Mouse (Mus musculus) megakaryocyte, embryonic 14.5 days (primary cell): ENCODE data around the gene Osbpl2. TPM values are rescaled to one million over a fixed set of nuclear protein-coding genes. Genes with fewer than 3 reads are reported as not detected.

Experiments used
- H3K27me3 ChIP-seq: replicated peaks from 2 replicates; pipeline ENCODE3; 2012; ENCODE audit warnings: inconsistent platforms
- H3K36me3 ChIP-seq: replicated peaks from 2 replicates; pipeline ENCODE3; 2012; ENCODE audit warnings: low read length, inconsistent platforms, mixed read lengths
- H3K4me1 ChIP-seq: 2 replicates; pipeline ENCODE4 v1.6.1; 2012; ENCODE audit warnings: inconsistent platforms
- H3K4me3 ChIP-seq: replicated peaks from 2 replicates; pipeline ENCODE3; 2012; ENCODE audit warnings: moderate library complexity, mild to moderate bottlenecking, inconsistent platforms
- H3K9me3 ChIP-seq: 2 replicates; pipeline ENCODE4 v1.6.1; 2012; ENCODE audit warnings: inconsistent platforms
- FLI1 ChIP-seq: IDR thresholded peaks from 2 replicates; pipeline ENCODE4 v1.6.1; 2012; ENCODE audit warnings: low read length, inconsistent platforms, mixed read lengths
- GATA1 ChIP-seq: IDR thresholded peaks from 3 replicates; pipeline ENCODE4 v1.6.1; 2012; ENCODE audit warnings: mixed read lengths, low read length, inconsistent platforms, borderline replicate concordance
- polyA plus RNA-seq: library from polyadenylated mRNA; stranded (reverse); fragments of >175 nt; gene quantifications from 2 replicates; pipeline ENCODE4 v1.2.3, GENCODE M21; 2012; ENCODE audit warnings: low replicate concordance; ENCODE audit not compliant: insufficient read depth

Osbpl2 gene
- polyA plus RNA-seq, 1 experiment, result 18.4 TPM

- no peak for TF ChIP-seq GATA1
- TF ChIP-seq FLI1, result no peak
- H3K4me1 ChIP-seq, result peaks cover 73% of the 10 kb centered on the region
- no peaks in the 10 kb centered on the region for H3K36me3 ChIP-seq
- peaks cover 80% of the 10 kb centered on the region for H3K27me3 ChIP-seq
- peak within 1 kb of the TSS; percentile 89 for H3K4me3 ChIP-seq
- no peaks in the 10 kb centered on the region for H3K9me3 ChIP-seq
Measured at GRCm38 (mm10) chr2:180103978-180104658, 15.0 kb upstream of the Osbpl2 start, which contains the start of gene Hrh3. Gene Hrh3, minus strand, starts transcription at chr2:180104488.

GRCm38 (mm10) chr2:180104659-180105377, 14.3 kb upstream of the Osbpl2 start:
- H3K27me3 ChIP-seq, result peaks cover 77% of the 10 kb centered on the region
- TF ChIP-seq FLI1 (no peak), GATA1 (no peak)
- no peaks in the 10 kb centered on the region for H3K36me3 ChIP-seq
- no peaks in the 10 kb centered on the region for H3K9me3 ChIP-seq
- peaks cover 73% of the 10 kb centered on the region for H3K4me1 ChIP-seq
- peak overlapping the region; percentile 89 for H3K4me3 ChIP-seq

GRCm38 (mm10) chr2:180105441-180106190, 13.5 kb upstream of the Osbpl2 start:
- H3K9me3 ChIP-seq, result no peaks in the 10 kb centered on the region
- peaks cover 77% of the 10 kb centered on the region for H3K27me3 ChIP-seq
- H3K4me3 ChIP-seq, result no peak overlapping the region
- TF ChIP-seq GATA1 (no peak), FLI1 (no peak)
- H3K4me1 ChIP-seq, result peaks cover 78% of the 10 kb centered on the region
- H3K36me3 ChIP-seq, result no peaks in the 10 kb centered on the region

- no peak overlapping the region for H3K4me3 ChIP-seq
Measured at GRCm38 (mm10) chr2:180107081-180107480, 12.0 kb upstream of the Osbpl2 start.

GRCm38 (mm10) chr2:180108285-180108684, 10.8 kb upstream of the Osbpl2 start:
- TF ChIP-seq GATA1 (no peak), FLI1 (no peak)
- Histone ChIP-seq H3K4me1 (peaks cover 92% of the 10 kb centered on the region), H3K9me3 (no peaks in the 10 kb centered on the region), H3K36me3 (no peaks in the 10 kb centered on the region), H3K4me3 (no peak overlapping the region), H3K27me3 (peaks cover 75% of the 10 kb centered on the region)

More at GRCm38 (mm10) chr2:180107081-180107480, 12.0 kb upstream of the Osbpl2 start:
- Histone ChIP-seq H3K4me1 (peaks cover 83% of the 10 kb centered on the region), H3K9me3 (no peaks in the 10 kb centered on the region), H3K27me3 (peaks cover 76% of the 10 kb centered on the region), H3K36me3 (no peaks in the 10 kb centered on the region)
- TF ChIP-seq FLI1, result no peak
- TF ChIP-seq GATA1, result no peak

- Histone ChIP-seq H3K4me3 (no peak overlapping the region), H3K4me1 (peaks cover 93% of the 10 kb centered on the region), H3K27me3 (peaks cover 46% of the 10 kb centered on the region), H3K36me3 (no peaks in the 10 kb centered on the region), H3K9me3 (no peaks in the 10 kb centered on the region)
- no peak for TF ChIP-seq GATA1
- TF ChIP-seq FLI1, result no peak
Measured at GRCm38 (mm10) chr2:180113909-180114890, 4.9 kb upstream of the Osbpl2 start.

GRCm38 (mm10) chr2:180115279-180115678, 3.8 kb upstream of the Osbpl2 start:
- peaks cover 39% of the 10 kb centered on the region for H3K27me3 ChIP-seq
- H3K4me1 ChIP-seq, result peaks cover 89% of the 10 kb centered on the region
- TF ChIP-seq FLI1 (no peak), GATA1 (no peak)

GRCm38 (mm10) chr2:180116081-180116493, 3.0 kb upstream of the Osbpl2 start:
- no peak for TF ChIP-seq FLI1
- no peak for TF ChIP-seq GATA1
- Histone ChIP-seq H3K4me1 (peaks cover 92% of the 10 kb centered on the region), H3K9me3 (no peaks in the 10 kb centered on the region), H3K4me3 (peak overlapping the region; percentile 62), H3K36me3 (no peaks in the 10 kb centered on the region), H3K27me3 (peaks cover 31% of the 10 kb centered on the region)

More at GRCm38 (mm10) chr2:180115279-180115678, 3.8 kb upstream of the Osbpl2 start:
- H3K4me3 ChIP-seq, result peak overlapping the region; percentile 16
- no peaks in the 10 kb centered on the region for H3K9me3 ChIP-seq
- H3K36me3 ChIP-seq, result no peaks in the 10 kb centered on the region
